Mouse (Mus musculus) adrenal gland, postnatal 25 days (tissue): ENCODE results near the gene Fbxo6. TPM values are rescaled to one million over a fixed set of nuclear protein-coding genes. Genes with fewer than 3 reads are reported as not detected.

ENCODE experiments used
- microRNA-seq, 2 experiments: library from miRNA; unstranded; fragments of <30 nt; microRNA quantifications; one replicate each; pipeline ENCODE4 v1.2.0; 2021
- total RNA-seq: library from RNA; stranded (reverse); gene quantifications from 2 replicates; pipeline ENCODE4 v1.2.3, GENCODE M21; 2021

Fbxo6 gene
- total RNA-seq, 1 experiment from 2014 or later = 55.3 TPM

Small RNA genes within 50 kb of the gene (microRNA-seq; reads per million reads assigned to microRNA genes)
- gene Mir7022 = 0 reads per million in 2 experiments

Other genes starting within 250 kb of the Fbxo6 start
- gene Mfn2, start 247.4 kb downstream of the Fbxo6 start, total RNA-seq = 151 and 217 TPM in 2 replicates
- 41.0 and 43.3 TPM in 2 replicates for gene Plod1, start 215.4 kb downstream of the Fbxo6 start, total RNA-seq
- 44.6 and 50.5 TPM in 2 replicates for gene 2510039O18Rik, start 211.2 kb downstream of the Fbxo6 start, total RNA-seq
- not detected in 2 replicates for gene Nppb, start 166.4 kb downstream of the Fbxo6 start, total RNA-seq
- not detected in 2 replicates for gene Nppa, start 151.4 kb downstream of the Fbxo6 start, total RNA-seq
- 11.1 and 12.7 TPM in 2 replicates for gene Clcn6, start 113.3 kb downstream of the Fbxo6 start, total RNA-seq
- gene Mthfr, start 113.1 kb downstream of the Fbxo6 start, total RNA-seq = 32.1 and 33.6 TPM in 2 replicates
- 75.0 and 117 TPM in 2 replicates for gene Agtrap, start 64.1 kb downstream of the Fbxo6 start, total RNA-seq
- gene Mad2l2, start 21.8 kb downstream of the Fbxo6 start, total RNA-seq = 16.2 and 20.3 TPM in 2 replicates
- gene Draxin, start 21.4 kb downstream of the Fbxo6 start, total RNA-seq = 0.15 and 0.24 TPM in 2 replicates
- 7.0 and 14.6 TPM in 2 replicates for gene Fbxo44, start 8.3 kb upstream of the Fbxo6 start, total RNA-seq
- 4.5 and 4.7 TPM in 2 replicates for gene Fbxo2, start 8.5 kb upstream of the Fbxo6 start, total RNA-seq
- gene Disp3, start 135.8 kb upstream of the Fbxo6 start, total RNA-seq = 0.85 and 1.8 TPM in 2 replicates